Mouse (Mus musculus): ENCODE data around the gene Lrmp. TPM values are rescaled to one million over a fixed set of nuclear protein-coding genes. Genes with fewer than 3 reads are reported as not detected.

Gene Lrmp
- polyA plus RNA-seq, 1 experiment from 2014 or later = 0.75 TPM

DNA sequence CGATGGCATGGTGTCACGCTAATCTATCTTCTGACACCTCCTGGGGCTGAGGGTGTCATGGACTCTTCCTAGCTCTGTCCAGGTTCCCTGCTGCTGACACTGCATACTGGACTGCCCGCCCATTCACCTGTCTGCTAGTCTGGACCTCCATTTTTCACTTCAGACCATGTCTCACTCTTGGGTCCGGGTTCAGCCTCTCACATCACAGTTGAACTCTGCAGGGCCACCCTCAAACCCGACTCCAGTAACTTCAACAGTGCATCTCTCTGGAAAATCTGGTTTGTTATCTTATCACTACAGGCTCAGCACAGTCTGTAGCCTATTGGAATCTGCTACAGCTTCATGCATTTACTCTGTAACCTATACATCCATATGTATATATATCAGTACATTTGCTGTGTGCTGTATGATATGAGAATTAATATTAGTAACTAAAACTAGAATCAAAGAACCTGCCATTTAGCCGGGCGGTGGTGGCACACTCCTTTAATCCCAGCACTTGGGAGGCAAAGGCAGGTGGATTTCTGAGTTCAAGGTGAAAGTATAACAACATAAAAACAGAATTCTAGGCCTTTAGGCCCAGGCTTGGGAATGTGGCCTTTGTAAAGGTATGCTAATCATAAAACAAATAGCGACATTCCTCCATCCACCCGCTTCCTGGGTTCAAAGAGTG, 36.2 kb upstream of the Lrmp start:
- no peak overlapping the region for H3K4me2 ChIP-seq (ENCODE audit: low read length)
- no peak overlapping the region for H3K27ac ChIP-seq (ENCODE audit: low read length)
- H3K9ac ChIP-seq (ENCODE audit: low read depth, low read length) = no peak overlapping the region
- no peaks in the 10 kb centered on the region for H3K27me3 ChIP-seq (ENCODE audit: control insufficient read depth, insufficient read depth, low read depth, low read length)
- no peak overlapping the region for H3K4me3 ChIP-seq (ENCODE audit: low read depth, low read length)
- H3K9me3 ChIP-seq (replicated peaks; ENCODE audit: control insufficient read depth, low read length, poor library complexity, severe bottlenecking) = no peaks in the 10 kb centered on the region
- ATAC-seq = no peak
- no peaks in the 10 kb centered on the region for H3K36me3 ChIP-seq (ENCODE audit: control insufficient read depth, insufficient read depth, low read length)
- 85% methylated on average over 8 of the region's 9 CpGs for WGBS
- peaks cover 4% of the 10 kb centered on the region; the same call in 1 of the 2 replicates for H3K4me1 ChIP-seq (ENCODE audit: control insufficient read depth, insufficient read depth, low read length)

DNA sequence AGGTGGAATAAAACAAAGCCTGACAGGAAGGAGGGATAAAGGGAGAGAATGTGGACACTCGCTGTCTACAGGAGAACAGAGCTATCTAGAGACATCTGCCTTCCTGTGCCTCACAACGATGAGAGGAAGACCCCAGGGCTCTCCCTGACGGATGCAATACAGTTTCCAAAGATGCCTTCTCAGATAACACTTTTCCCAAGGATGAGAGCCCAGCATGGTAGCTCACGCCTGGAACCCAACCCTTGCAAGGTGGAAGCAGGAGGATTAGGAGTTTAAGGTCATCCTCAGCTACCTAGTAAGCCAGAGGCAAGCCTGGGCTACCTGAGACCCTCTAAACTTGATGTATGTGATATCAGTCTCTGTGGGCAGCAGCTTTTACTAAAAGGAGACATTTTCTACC, 33.7 kb upstream of the Lrmp start:
- no peak for ATAC-seq
- H3K36me3 ChIP-seq (ENCODE audit: control insufficient read depth, insufficient read depth, low read length) = no peaks in the 10 kb centered on the region
- H3K4me2 ChIP-seq (ENCODE audit: low read length) = no peak overlapping the region
- H3K27me3 ChIP-seq (ENCODE audit: control insufficient read depth, insufficient read depth, low read depth, low read length) = no peaks in the 10 kb centered on the region
- H3K9me3 ChIP-seq (replicated peaks; ENCODE audit: control insufficient read depth, low read length, poor library complexity, severe bottlenecking) = no peaks in the 10 kb centered on the region
- H3K27ac ChIP-seq (ENCODE audit: low read length) = no peak overlapping the region
- H3K4me3 ChIP-seq (ENCODE audit: low read depth, low read length) = no peak overlapping the region
- no peak overlapping the region for H3K9ac ChIP-seq (ENCODE audit: low read depth, low read length)
- WGBS = 82% methylated on average over 4 of the region's 4 CpGs
- no peaks in the 10 kb centered on the region for H3K4me1 ChIP-seq (ENCODE audit: control insufficient read depth, insufficient read depth, low read length)

DNA sequence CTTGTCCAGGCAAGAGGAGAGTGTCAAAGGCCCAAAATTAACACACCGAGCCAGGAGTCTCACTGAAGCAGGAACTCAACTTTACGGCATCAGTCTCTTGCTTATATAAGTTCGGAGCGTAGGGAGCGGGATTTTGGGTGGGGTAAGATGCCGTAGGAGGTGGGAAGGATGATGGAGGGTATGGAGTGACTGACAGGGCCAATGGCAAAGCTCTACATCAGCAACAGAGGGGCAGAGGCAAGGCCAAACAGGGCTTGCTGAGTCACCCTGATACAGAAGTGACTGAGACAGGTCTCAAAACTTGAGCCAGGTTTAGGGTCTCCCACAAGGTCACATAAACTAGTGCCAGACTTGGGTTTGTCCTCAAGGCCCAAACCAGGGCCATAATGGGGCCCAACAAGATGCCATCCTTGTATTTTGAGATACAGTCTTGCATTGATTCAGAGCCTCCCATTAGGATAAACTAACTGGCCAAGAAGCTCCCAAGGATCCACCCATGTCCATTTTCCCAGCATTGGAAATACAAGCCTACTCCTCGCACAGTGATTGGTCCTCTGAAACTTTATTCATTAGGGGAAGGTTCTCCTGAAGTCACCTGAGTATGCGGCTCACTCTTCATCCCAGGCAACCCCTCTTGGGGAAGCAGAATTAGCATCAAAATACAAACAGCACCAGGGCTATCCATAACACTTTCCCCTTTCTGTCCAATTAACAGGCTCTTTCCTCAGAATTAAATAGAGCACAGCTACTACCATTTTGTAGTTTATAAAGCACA, 30.9 kb upstream of the Lrmp start:
- no peak overlapping the region for H3K9ac ChIP-seq (ENCODE audit: low read depth, low read length)
- no peak overlapping the region for H3K27ac ChIP-seq (ENCODE audit: low read length)
- no peaks in the 10 kb centered on the region for H3K36me3 ChIP-seq (ENCODE audit: control insufficient read depth, insufficient read depth, low read length)
- no peak for ATAC-seq
- H3K27me3 ChIP-seq (ENCODE audit: control insufficient read depth, insufficient read depth, low read depth, low read length) = no peaks in the 10 kb centered on the region
- no peaks in the 10 kb centered on the region for H3K4me1 ChIP-seq (ENCODE audit: control insufficient read depth, insufficient read depth, low read length)
- H3K4me3 ChIP-seq (ENCODE audit: low read depth, low read length) = no peak overlapping the region
- H3K9me3 ChIP-seq (replicated peaks; ENCODE audit: control insufficient read depth, low read length, poor library complexity, severe bottlenecking) = no peaks in the 10 kb centered on the region
- no peak overlapping the region for H3K4me2 ChIP-seq (ENCODE audit: low read length)
- WGBS = 93% methylated on average over 8 of the region's 8 CpGs

DNA sequence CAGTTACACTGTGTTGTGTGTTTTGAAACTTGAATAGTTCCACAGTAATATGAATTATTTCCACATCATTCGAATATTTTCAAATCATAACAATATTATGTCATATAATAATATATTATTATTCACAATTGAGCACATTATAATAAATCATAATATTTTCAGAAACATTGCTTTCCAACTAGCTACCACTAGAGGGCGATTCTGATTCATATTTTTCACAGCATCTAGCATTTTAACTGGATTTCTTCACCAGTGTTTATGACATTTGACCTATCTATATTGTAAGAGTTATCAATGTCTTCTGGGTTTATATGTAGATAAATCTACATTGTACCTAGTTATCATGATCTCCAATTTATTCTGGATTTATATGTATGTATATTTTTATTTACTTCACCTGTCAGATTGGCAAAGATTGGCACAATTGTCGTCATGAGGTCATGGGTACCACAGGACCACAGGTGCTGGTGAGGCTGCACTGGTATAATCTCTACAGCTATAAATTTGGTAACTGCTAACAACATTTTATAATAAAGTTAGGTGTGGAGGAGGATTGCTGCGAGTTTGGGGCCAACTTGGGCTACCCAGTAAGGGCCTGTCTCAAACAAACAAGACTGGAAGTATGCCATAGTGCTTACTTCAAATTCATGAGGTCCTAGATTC, 26.9 kb upstream of the Lrmp start:
- H3K36me3 ChIP-seq (ENCODE audit: control insufficient read depth, insufficient read depth, low read length) = no peaks in the 10 kb centered on the region
- H3K4me1 ChIP-seq (ENCODE audit: control insufficient read depth, insufficient read depth, low read length) = no peaks in the 10 kb centered on the region
- no peak overlapping the region for H3K4me2 ChIP-seq (ENCODE audit: low read length)
- no peak overlapping the region for H3K4me3 ChIP-seq (ENCODE audit: low read depth, low read length)
- ATAC-seq = no peak
- H3K9me3 ChIP-seq (replicated peaks; ENCODE audit: control insufficient read depth, low read length, poor library complexity, severe bottlenecking) = no peaks in the 10 kb centered on the region
- H3K9ac ChIP-seq (ENCODE audit: low read depth, low read length) = no peak overlapping the region
- 49% methylated on average over 4 of the region's 4 CpGs for WGBS
- H3K27me3 ChIP-seq (ENCODE audit: control insufficient read depth, insufficient read depth, low read depth, low read length) = no peaks in the 10 kb centered on the region
- no peak overlapping the region for H3K27ac ChIP-seq (ENCODE audit: low read length)

DNA sequence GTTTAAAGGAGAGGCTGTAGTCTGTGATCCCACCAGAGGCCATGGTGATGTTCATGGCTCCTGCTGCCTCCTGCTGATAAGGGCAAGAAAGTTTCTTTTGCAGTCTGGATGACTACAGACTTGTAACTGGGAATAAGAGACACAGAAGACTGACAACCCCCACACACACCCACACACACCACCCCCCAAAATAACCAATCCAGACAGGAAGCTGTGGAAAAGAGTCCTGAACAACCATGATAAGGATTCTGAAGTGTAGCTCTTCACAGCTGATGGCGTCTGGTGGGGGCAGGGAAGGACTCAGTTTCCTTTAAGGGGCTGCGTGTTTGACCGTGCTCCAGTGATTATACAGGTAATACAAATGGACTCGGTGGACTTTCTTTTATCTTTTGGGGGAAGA, 26.1 kb upstream of the Lrmp start:
- Histone ChIP-seq H3K36me3 (ENCODE audit: control insufficient read depth, insufficient read depth, low read length) (no peaks in the 10 kb centered on the region), H3K4me1 (ENCODE audit: control insufficient read depth, insufficient read depth, low read length) (no peaks in the 10 kb centered on the region), H3K9me3 (replicated peaks; ENCODE audit: control insufficient read depth, low read length, poor library complexity, severe bottlenecking) (no peaks in the 10 kb centered on the region), H3K27ac (ENCODE audit: low read length) (no peak overlapping the region), H3K27me3 (ENCODE audit: control insufficient read depth, insufficient read depth, low read depth, low read length) (no peaks in the 10 kb centered on the region), H3K9ac (ENCODE audit: low read depth, low read length) (no peak overlapping the region), H3K4me3 (ENCODE audit: low read depth, low read length) (no peak overlapping the region), H3K4me2 (ENCODE audit: low read length) (no peak overlapping the region)
- no peak for ATAC-seq
- WGBS = 83% methylated on average over 4 of the region's 4 CpGs

DNA sequence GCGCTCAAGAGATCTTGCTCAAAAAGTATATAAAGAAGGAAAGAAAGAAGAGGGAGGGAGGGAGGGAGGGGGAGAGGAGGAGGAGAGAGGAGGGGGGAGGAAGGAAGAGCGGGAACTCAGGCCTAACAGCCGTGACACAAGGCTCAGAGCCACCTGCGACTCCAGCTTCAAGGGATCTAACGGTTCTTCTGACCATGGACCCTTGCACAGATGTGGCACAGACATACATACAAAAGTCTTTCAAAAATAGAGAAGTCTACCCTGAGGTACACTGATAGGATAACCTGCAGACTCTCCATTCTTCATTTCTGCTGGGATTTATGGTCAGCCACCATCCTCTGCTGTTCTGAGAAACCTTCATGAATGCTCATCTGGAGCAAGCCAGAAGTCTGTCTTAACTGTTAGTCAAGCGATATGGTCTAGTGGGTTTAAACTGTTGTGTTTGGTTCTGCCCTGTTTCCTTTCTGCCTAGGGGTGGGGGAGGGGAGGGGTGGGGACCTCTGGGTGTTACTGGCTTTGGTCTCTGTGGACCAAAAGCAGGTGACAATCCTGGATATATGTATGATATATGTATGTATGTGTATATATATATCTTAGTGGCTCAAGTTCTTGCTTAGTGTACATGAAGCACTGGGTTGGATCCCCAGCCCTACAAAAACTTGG, 25.1 kb upstream of the Lrmp start:
- WGBS = 73% methylated on average over 6 of the region's 6 CpGs
- Histone ChIP-seq H3K9ac (ENCODE audit: low read depth, low read length) (no peak overlapping the region), H3K9me3 (replicated peaks; ENCODE audit: control insufficient read depth, low read length, poor library complexity, severe bottlenecking) (no peaks in the 10 kb centered on the region), H3K27ac (ENCODE audit: low read length) (no peak overlapping the region), H3K4me1 (ENCODE audit: control insufficient read depth, insufficient read depth, low read length) (no peaks in the 10 kb centered on the region), H3K36me3 (ENCODE audit: control insufficient read depth, insufficient read depth, low read length) (no peaks in the 10 kb centered on the region), H3K4me3 (ENCODE audit: low read depth, low read length) (no peak overlapping the region), H3K27me3 (ENCODE audit: control insufficient read depth, insufficient read depth, low read depth, low read length) (no peaks in the 10 kb centered on the region), H3K4me2 (ENCODE audit: low read length) (no peak overlapping the region)
- no peak for ATAC-seq

DNA sequence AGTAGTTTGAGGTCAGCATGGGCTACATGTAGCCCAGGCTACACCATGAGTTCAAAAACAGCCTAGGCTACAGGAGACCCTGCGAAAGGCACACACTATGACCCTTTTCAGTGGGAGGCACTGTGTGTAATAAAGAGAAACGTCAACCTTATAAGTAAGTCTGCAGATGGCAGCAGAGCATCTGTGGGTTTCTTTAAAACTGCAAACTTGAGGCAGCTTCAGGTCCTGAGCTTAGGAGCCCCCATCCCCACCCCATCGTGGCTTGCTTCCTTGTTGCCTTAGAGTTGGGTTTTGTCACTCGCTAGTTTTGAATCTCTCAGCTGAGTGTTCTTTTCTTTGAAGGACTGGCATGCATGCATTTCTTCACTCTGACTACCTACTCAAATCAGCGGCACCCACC, 24.5 kb upstream of the Lrmp start:
- Histone ChIP-seq H3K27me3 (ENCODE audit: control insufficient read depth, insufficient read depth, low read depth, low read length) (no peaks in the 10 kb centered on the region), H3K4me1 (ENCODE audit: control insufficient read depth, insufficient read depth, low read length) (no peaks in the 10 kb centered on the region), H3K4me2 (ENCODE audit: low read length) (no peak overlapping the region), H3K9ac (ENCODE audit: low read depth, low read length) (no peak overlapping the region), H3K4me3 (ENCODE audit: low read depth, low read length) (no peak overlapping the region), H3K9me3 (replicated peaks; ENCODE audit: control insufficient read depth, low read length, poor library complexity, severe bottlenecking) (no peaks in the 10 kb centered on the region), H3K36me3 (ENCODE audit: control insufficient read depth, insufficient read depth, low read length) (no peaks in the 10 kb centered on the region), H3K27ac (ENCODE audit: low read length) (no peak overlapping the region)
- WGBS = 79% methylated on average over 5 of the region's 5 CpGs
- ATAC-seq = no peak

DNA sequence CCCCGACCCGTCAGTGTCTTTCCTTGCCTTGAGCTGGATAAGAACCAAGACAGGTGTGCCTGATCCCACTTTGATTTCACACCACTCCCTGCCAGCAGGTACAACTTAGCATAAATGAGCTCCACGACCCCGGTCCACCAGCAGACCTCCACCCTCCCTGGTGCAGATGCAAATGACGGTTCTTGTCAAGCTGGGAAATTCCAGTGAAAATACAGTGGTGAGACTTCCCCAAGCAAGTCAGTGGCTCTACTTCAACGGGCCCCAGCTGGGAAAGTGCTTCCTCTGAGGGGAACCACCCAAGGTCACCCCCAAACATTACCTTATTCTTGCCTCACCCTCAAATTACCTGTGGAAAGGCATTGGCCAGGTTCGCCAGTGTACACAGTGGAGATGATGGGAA, 23.5 kb upstream of the Lrmp start:
- Histone ChIP-seq H3K9me3 (replicated peaks; ENCODE audit: control insufficient read depth, low read length, poor library complexity, severe bottlenecking) (no peaks in the 10 kb centered on the region), H3K36me3 (ENCODE audit: control insufficient read depth, insufficient read depth, low read length) (no peaks in the 10 kb centered on the region), H3K4me1 (ENCODE audit: control insufficient read depth, insufficient read depth, low read length) (no peaks in the 10 kb centered on the region), H3K9ac (ENCODE audit: low read depth, low read length) (no peak overlapping the region), H3K27me3 (ENCODE audit: control insufficient read depth, insufficient read depth, low read depth, low read length) (no peaks in the 10 kb centered on the region), H3K27ac (ENCODE audit: low read length) (no peak overlapping the region), H3K4me2 (ENCODE audit: low read length) (no peak overlapping the region), H3K4me3 (ENCODE audit: low read depth, low read length) (no peak overlapping the region)
- no peak for ATAC-seq
- WGBS = 82% methylated on average over 7 of the region's 7 CpGs

Measured in midbrain, embryonic 16.5 days (tissue).